Mouse (Mus musculus) cortical plate, adult 2 months (tissue): ENCODE data around the gene Aldh3b3.

ENCODE experiments used
- CTCF ChIP-seq: fragments of 200-500 bp; IDR thresholded peaks from 2 replicates; pipeline ENCODE4 v1.5.1; 2011; ENCODE audit warnings: mild to moderate bottlenecking, control low read depth, low read length; ENCODE audit not compliant: insufficient read depth; ENCODE audit errors: extremely low read depth
- POLR2A ChIP-seq: fragments of 200-500 bp; IDR thresholded peaks from 2 replicates; pipeline ENCODE4 v1.6.1; 2011; ENCODE audit warnings: mild to moderate bottlenecking, low read length, control low read depth; ENCODE audit not compliant: insufficient read depth; ENCODE audit errors: extremely low read depth

GRCm38 (mm10) chr19:3930262-3931057 is 28.0 kb upstream of the Aldh3b3 start:
- no peak for TF ChIP-seq CTCF
- TF ChIP-seq POLR2A, result no peak
